Mouse (Mus musculus): ENCODE measurements at regions not wholly inside any gene's neighbourhood (a gene's known extent, or its start where the extent isn't known, plus 50 kb on each side); places are given as distances from the start of the nearest gene placed in this dataset.

GRCm38 (mm10) chr5:69817778-69818177, 225.6 kb upstream of the Gnpda2 start:
- TF ChIP-seq RAD21 (IDR thresholded peaks at IDR 0.05; ENCODE audit: low read depth, low read length) (no peak), ZNF384 (IDR thresholded peaks at IDR 0.05; ENCODE audit: low read depth, low read length) (no peak), CHD1 (IDR thresholded peaks at IDR 0.05; ENCODE audit: low read depth, low read length) (no peak), GABPA (IDR thresholded peaks at IDR 0.05; ENCODE audit: low read depth, low read length) (no peak), CTCF (IDR thresholded peaks at IDR 0.05 in 2 of 3, conservative IDR thresholded peaks at IDR 0.05 in 1 of 3; ENCODE audit: control insufficient read depth in 1 of 3, insufficient read depth in 1 of 3, low read depth in 2 of 3, low read length in 3 of 3, poor library complexity in 1 of 3, severe bottlenecking in 1 of 3) (no peak), MYB (IDR thresholded peaks at IDR 0.05; ENCODE audit: low read depth, low read length) (no peak), GATA1 (IDR thresholded peaks at IDR 0.05; ENCODE audit: low read depth, low read length) (no peak), MXI1 (IDR thresholded peaks at IDR 0.05; ENCODE audit: low read depth, low read length) (no peak), SIN3A (IDR thresholded peaks at IDR 0.05; ENCODE audit: low read length) (no peak), POLR2A (IDR thresholded peaks at IDR 0.05; ENCODE audit: control insufficient read depth in 1 of 2, insufficient read depth in 1 of 2, low read depth in 1 of 2, low read length in 2 of 2, poor library complexity in 1 of 2) (no peak), TCF12 (IDR thresholded peaks at IDR 0.05; ENCODE audit: low read depth, low read length) (no peak), E2F4 (IDR thresholded peaks at IDR 0.05; ENCODE audit: borderline replicate concordance, low read depth, low read length) (no peak)
